Mouse (Mus musculus) C2C12 (cell line): Measurements from ENCODE around the gene Sorl1.

ENCODE experiments used
- CEBPB ChIP-seq: IDR thresholded peaks from one replicate; pipeline ENCODE4 v1.6.1; 2011; ENCODE audit warnings: low read depth, mild to moderate bottlenecking, control low read depth, moderate library complexity
- CTCF ChIP-seq: IDR thresholded peaks from one replicate; pipeline ENCODE4 v1.5.1; 2011; ENCODE audit not compliant: control insufficient read depth, insufficient read depth, insufficient read length
- FOSL1 ChIP-seq: IDR thresholded peaks from one replicate; pipeline ENCODE4 v1.8.0; 2011; ENCODE audit warnings: mild to moderate bottlenecking, low read length; ENCODE audit not compliant: poor library complexity, insufficient read depth, severe bottlenecking
- MAX ChIP-seq: IDR thresholded peaks from one replicate; pipeline ENCODE4 v1.6.1; 2011; ENCODE audit warnings: mild to moderate bottlenecking, control low read depth
- MYOD1 ChIP-seq: IDR thresholded peaks from one replicate; pipeline ENCODE4 v1.6.1; 2011; ENCODE audit warnings: low read depth; ENCODE audit not compliant: control insufficient read depth, insufficient read length
- MYOG ChIP-seq: IDR thresholded peaks from one replicate; pipeline ENCODE4 v1.6.1; 2011; ENCODE audit not compliant: control insufficient read depth, insufficient read length; ENCODE audit errors: extremely low read depth
- USF1 ChIP-seq: IDR thresholded peaks from one replicate; pipeline ENCODE4 v1.6.1; 2011; ENCODE audit warnings: low read depth, mild to moderate bottlenecking, control low read depth, moderate library complexity

DNA sequence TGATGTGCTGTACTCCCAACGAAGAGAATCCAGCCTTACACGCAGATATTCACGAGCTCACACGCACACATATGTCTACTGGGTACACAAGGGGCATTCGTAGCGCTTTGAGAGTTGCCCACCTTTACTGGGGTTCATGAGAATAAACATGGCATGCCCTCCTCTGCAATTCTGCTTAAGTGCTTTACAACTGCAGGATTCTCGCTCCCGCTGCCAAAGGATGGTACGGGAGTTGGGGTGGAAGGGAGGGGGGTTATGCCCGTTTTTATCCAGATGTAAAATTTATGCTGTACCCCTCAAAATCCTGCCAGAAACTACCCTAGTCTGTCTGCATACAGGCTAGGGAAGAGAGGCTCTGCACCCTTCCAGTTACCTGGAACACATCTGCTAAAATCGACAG, 893 bp downstream of the Sorl1 start:
- TF ChIP-seq MYOD1 (no peak), CTCF (no peak), CEBPB (no peak), MYOG (no peak), MAX (no peak), USF1 (no peak), FOSL1 (no peak)
